In the genomic region with DNA sequence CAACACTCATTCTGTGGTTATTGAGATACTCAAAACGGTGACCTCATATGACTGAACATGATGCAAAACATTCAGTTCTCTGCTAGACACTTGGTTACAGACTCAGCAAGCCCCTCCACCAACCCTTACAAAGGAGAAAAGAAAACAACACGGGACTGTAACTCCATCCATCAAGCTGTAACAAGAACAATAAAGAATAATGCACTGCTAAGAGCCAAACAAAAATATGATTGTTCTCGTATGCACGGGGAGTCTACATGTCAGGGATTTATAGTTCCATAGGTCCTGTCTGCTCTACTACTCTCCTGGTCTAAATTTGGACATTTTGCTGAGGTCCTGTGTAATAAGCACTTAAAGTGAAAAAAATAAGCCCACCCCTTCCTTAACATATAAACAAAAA, we compare ENCODE assay signal across 16 mouse cellular contexts. TPM values are rescaled to one million over a fixed set of nuclear protein-coding genes. Genes with fewer than 3 reads are reported as not detected.
"Had no signal": no experiment of that assay in that cellular context is flagged by ENCODE, and none has a peak within 500 bp of the region (broad histone marks: within the 10 kb centered on the region; RNA-seq: fewer than 3 reads in every experiment).

No protein-coding gene starts in this region.

- H3K4me1 ChIP-seq: intestine, embryonic 15.5 days; liver, embryonic 13.5 days; megakaryocyte, embryonic 14.5 days; midbrain, embryonic 10.5 days; midbrain, embryonic 15.5 days; neural tube, embryonic 13.5 days had no signal

- H3K27me3 ChIP-seq: intestine, embryonic 15.5 days; liver, embryonic 13.5 days; megakaryocyte, embryonic 14.5 days; midbrain, embryonic 15.5 days; neural tube, embryonic 13.5 days had no signal

- H3K9ac ChIP-seq: intestine, embryonic 15.5 days; liver, embryonic 13.5 days; lung, embryonic 14.5 days; midbrain, embryonic 15.5 days; neural tube, embryonic 13.5 days had no signal

- ATAC-seq: intestine, embryonic 15.5 days; lung, postnatal 0 days had no signal

- H3K9me3 ChIP-seq: intestine, embryonic 15.5 days; liver, embryonic 13.5 days; midbrain, embryonic 10.5 days; midbrain, embryonic 15.5 days; neural tube, embryonic 13.5 days had no signal

- H3K4me2 ChIP-seq: intestine, embryonic 15.5 days; liver, embryonic 13.5 days; lung, embryonic 14.5 days; midbrain, embryonic 15.5 days; neural tube, embryonic 13.5 days had no signal

- H3K27ac ChIP-seq: intestine, embryonic 15.5 days; liver, embryonic 13.5 days; midbrain, embryonic 10.5 days; midbrain, embryonic 15.5 days; neural tube, embryonic 13.5 days had no signal

- H3K4me3 ChIP-seq: intestine, embryonic 15.5 days; liver, embryonic 13.5 days; megakaryocyte, embryonic 14.5 days; midbrain, embryonic 10.5 days; midbrain, embryonic 15.5 days; neural tube, embryonic 13.5 days had no signal

- DNase-seq: kidney, adult 11 months; kidney, adult 9 months; kidney, postnatal 14 days; kidney, postnatal 4 days; liver, embryonic 13.5 days; lung, embryonic 14.5 days; lung, postnatal 36 days; thymus, adult 2 months; thymus, postnatal 14 days; thymus, postnatal 4 days had no signal

- H3K36me3 ChIP-seq: intestine, embryonic 15.5 days; liver, embryonic 13.5 days; midbrain, embryonic 10.5 days; midbrain, embryonic 15.5 days; neural tube, embryonic 13.5 days had no signal

RNA-seq across cellular contexts. Expression of gene Col25a1, which starts 29.6 kb away (rescaled TPM):
- polyA plus RNA-seq: thymus, adult 2 months had no signal
